Mouse (Mus musculus) lung, embryonic 14.5 days (tissue): Measurements from ENCODE around the gene Prkar2b. TPM values are rescaled to one million over a fixed set of nuclear protein-coding genes. Genes with fewer than 3 reads are reported as not detected.

ENCODE experiments used
- ATAC-seq: fragments of 200-750 bp; cut with Nextera tagmentation; 2 replicates; pipeline ENCODE4 v1.8.0; 2017; ENCODE audit warnings: mild to moderate bottlenecking, moderate TSS enrichment, moderate library complexity; ENCODE audit not compliant: insufficient read depth
- DNase-seq: peaks from one replicate; pipeline ENCODE4 v3.0.0-alpha.2; 2015
- H3K27ac ChIP-seq: fragments of 300-500 bp; sonication (generic); 2 replicates; pipeline ENCODE4 v1.5.1; 2014; ENCODE audit warnings: low read depth, mild to moderate bottlenecking, moderate library complexity
- H3K27me3 ChIP-seq: fragments of 300-500 bp; sonication (generic); 2 replicates; pipeline ENCODE4 v1.6.1; 2014; ENCODE audit warnings: low read length, control low read depth; ENCODE audit not compliant: insufficient read depth
- H3K36me3 ChIP-seq: fragments of 300-500 bp; sonication (generic); 2 replicates; pipeline ENCODE4 v1.6.1; 2014; ENCODE audit warnings: control low read depth; ENCODE audit not compliant: insufficient read depth
- H3K4me1 ChIP-seq: fragments of 300-500 bp; sonication (generic); 2 replicates; pipeline ENCODE4 v1.6.1; 2014; ENCODE audit warnings: antibody characterized with exemption, control low read depth; ENCODE audit not compliant: insufficient read depth
- H3K4me2 ChIP-seq: fragments of 300-500 bp; sonication (generic); 2 replicates; pipeline ENCODE4 v1.6.1; 2014; ENCODE audit warnings: mild to moderate bottlenecking
- H3K4me3 ChIP-seq: fragments of 300-500 bp; sonication (generic); 2 replicates; pipeline ENCODE4 v1.5.1; 2014; ENCODE audit warnings: low read depth, low read length
- H3K9ac ChIP-seq: fragments of 300-500 bp; sonication (generic); 2 replicates; pipeline ENCODE4 v1.6.1; 2014
- H3K9me3 ChIP-seq: fragments of 300-500 bp; sonication (generic); 2 replicates; pipeline ENCODE4 v1.6.1; 2016; ENCODE audit warnings: low read depth, low read length, control low read depth
- CTCF ChIP-seq: IDR thresholded peaks from 2 replicates; pipeline ENCODE4 v1.5.1; 2016; ENCODE audit warnings: antibody characterized with exemption, low read depth
- WGBS: fragments of 180-500 bp; shearing (Covaris S2); extraction: QIAGEN DNeasy Blood & Tissue Kit; methylation state at CpG from one replicate; pipeline ENCODE4 v1.1.7; 2014; 5-methylcytosine and 5-hydroxymethylcytosine counted together
- polyA plus RNA-seq: library from polyadenylated mRNA; unstranded; fragments of >200 nt; fragmentation: Nextera tagmentation; extraction: Ambion mirVana; gene quantifications from 2 replicates; pipeline ENCODE4 v1.2.1, GENCODE M21; 2014

The Prkar2b gene
- polyA plus RNA-seq, 1 experiment from 2014 or later: 31.6 TPM

DNA sequence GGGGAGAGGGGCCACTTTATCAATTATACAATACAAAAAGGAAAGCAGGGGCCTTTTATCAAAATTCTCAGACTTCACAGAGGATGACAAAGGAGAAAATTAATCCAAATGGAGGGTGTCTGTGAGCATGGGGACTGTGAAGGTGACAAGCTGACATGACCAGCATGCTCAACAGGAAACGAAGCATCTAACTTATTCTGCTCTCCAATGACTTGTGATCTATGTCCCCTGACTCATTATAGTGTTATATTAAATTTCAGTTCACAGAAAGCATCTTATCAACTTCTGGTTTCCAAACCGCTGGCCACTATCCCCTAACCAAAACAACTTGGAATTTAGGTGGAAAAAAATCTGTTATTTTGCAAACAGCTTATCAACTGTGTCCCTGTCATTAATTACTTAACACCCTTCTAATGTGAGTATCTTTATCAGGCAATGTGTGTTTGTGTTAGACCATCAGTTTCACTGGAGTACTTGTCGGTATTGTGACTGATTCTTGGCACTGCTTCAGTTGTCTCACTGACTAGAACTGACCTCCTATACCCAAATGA lies 63.7 kb downstream of the Prkar2b start:
- WGBS: 29% methylated on average over 3 of the region's 3 CpGs
- Histone ChIP-seq H3K9me3 (no peaks in the 10 kb centered on the region), H3K4me2 (no peak overlapping the region), H3K9ac (no peak overlapping the region), H3K4me1 (no peaks in the 10 kb centered on the region), H3K4me3 (no peak overlapping the region), H3K36me3 (no peaks in the 10 kb centered on the region), H3K27me3 (no peaks in the 10 kb centered on the region), H3K27ac (no peak overlapping the region)
- DNase-seq (peak; percentile 18), ATAC-seq (peak; percentile 59; the same call in 1 of the 2 replicates)
- TF ChIP-seq CTCF: no peak

DNA sequence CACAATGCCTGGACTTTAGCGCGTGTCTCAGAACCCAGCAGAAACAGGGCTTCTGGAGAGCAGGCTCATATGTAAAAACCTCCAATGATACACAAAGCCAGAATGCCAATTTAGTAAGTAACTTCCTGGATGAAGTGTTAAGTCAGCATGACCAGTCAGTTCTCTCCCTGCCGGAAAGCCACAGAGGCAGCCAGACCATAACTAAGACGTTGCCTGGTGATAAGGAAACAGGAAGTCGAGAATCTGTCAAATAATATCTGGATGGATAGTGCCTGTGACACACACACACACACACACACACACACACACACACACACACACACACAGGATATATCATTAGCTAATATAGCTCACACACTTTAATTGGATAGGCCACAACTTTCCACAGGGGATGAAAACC lies 64.2 kb downstream of the Prkar2b start:
- Histone ChIP-seq H3K27me3 (no peaks in the 10 kb centered on the region), H3K4me3 (no peak overlapping the region), H3K4me2 (no peak overlapping the region), H3K36me3 (no peaks in the 10 kb centered on the region), H3K9me3 (no peaks in the 10 kb centered on the region), H3K4me1 (no peaks in the 10 kb centered on the region), H3K9ac (no peak overlapping the region), H3K27ac (no peak overlapping the region)
- DNase-seq (peak; percentile 74), ATAC-seq (peak; percentile 84; the same call in 1 of the 2 replicates)
- no peak for TF ChIP-seq CTCF
- 37% methylated on average over 5 of the region's 5 CpGs for WGBS

DNA sequence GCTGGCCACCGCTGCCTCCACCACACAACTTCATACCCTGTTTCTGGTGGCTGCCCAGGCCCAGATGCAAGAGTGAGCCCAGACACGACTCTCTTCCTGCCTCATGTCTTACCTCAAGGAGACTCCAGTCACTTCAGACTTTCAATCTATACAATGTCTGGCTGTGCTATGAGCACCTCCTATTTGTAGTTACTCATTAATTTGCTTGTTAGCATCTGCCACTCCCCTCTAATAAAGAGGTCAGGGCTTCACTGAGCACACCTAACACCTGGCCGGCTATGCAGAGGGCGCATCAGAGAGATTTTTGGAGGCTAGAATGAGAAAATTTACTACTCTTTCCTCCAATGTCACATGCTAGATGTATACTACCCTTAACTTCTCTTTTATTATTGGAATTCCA lies 70.5 kb downstream of the Prkar2b start:
- peaks cover 4% of the 10 kb centered on the region; the same call in 1 of the 2 replicates for H3K36me3 ChIP-seq
- no peak for ATAC-seq
- H3K27ac ChIP-seq: no peak overlapping the region
- no peak overlapping the region for H3K4me3 ChIP-seq
- WGBS: 87% methylated on average over 4 of the region's 4 CpGs
- no peak overlapping the region for H3K4me2 ChIP-seq
- TF ChIP-seq CTCF: no peak
- no peak for DNase-seq
- no peak overlapping the region for H3K9ac ChIP-seq
- no peaks in the 10 kb centered on the region for H3K27me3 ChIP-seq
- H3K4me1 ChIP-seq: no peaks in the 10 kb centered on the region
- no peaks in the 10 kb centered on the region for H3K9me3 ChIP-seq

DNA sequence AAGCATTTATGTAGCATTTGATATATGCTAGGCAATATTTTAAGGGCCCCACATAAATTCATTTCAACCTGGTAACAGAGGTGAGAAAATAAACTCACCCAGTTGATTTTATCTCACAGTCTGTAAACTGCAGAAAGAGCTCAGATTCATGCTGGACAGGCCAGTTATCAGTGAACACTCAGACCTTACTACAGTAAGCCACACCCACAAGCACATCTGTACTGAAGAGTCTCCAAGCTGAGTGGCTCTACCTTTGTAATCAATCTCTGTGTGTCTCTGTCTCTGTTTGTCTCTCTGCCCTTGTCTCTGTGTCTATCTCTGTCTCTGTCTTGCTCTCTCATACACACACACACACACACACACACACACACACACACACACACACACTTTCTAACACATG lies 71.4 kb downstream of the Prkar2b start:
- DNase-seq (no peak), ATAC-seq (no peak)
- Histone ChIP-seq H3K27ac (no peak overlapping the region), H3K36me3 (peaks cover 4% of the 10 kb centered on the region; the same call in 1 of the 2 replicates), H3K9me3 (no peaks in the 10 kb centered on the region), H3K27me3 (no peaks in the 10 kb centered on the region), H3K9ac (no peak overlapping the region), H3K4me3 (no peak overlapping the region), H3K4me1 (no peaks in the 10 kb centered on the region), H3K4me2 (no peak overlapping the region)
- no peak for TF ChIP-seq CTCF

DNA sequence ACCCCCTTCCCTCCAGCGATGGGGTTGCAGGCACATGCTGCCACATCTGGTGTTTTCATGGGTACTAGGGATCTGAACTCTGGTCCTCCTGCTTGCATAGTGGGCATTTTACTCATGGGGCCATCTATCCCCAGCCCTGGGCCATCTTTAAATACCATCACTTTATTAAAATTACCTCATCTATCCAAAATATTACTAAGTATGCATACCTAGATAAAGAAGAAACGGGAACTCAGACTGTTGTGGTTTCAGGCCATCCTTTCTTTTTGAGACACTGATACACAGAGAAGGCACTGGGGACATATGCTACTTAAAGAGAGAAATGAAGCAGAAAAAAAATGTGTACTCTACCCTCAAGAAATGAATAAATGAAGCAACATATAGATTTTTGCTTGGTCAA lies 74.6 kb downstream of the Prkar2b start:
- Histone ChIP-seq H3K9ac (no peak overlapping the region), H3K9me3 (no peaks in the 10 kb centered on the region), H3K4me1 (no peaks in the 10 kb centered on the region), H3K4me2 (no peak overlapping the region), H3K36me3 (peaks cover 4% of the 10 kb centered on the region; the same call in 1 of the 2 replicates), H3K27ac (no peak overlapping the region), H3K27me3 (no peaks in the 10 kb centered on the region), H3K4me3 (no peak overlapping the region)
- WGBS: 91% methylated on average over 2 of the region's 2 CpGs
- DNase-seq (no peak), ATAC-seq (no peak)
- no peak for TF ChIP-seq CTCF

DNA sequence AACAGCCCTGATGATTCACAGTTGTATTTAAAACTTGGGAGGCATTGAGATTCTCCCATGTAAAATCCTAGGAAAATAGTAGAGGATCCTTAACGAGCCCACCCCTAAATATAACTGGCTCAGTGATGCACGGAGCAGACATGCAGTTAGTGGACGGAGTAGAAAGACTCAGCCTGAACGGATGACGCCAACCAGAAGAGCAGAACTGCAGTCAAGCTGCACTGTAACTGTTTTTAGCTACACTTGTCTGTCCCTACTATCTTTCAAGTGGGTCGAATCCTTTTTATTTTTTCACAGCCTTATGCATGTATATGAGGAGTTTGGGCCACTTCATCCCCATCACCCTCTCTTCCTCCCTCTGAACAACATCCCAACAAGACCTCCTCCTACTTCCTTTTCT lies 75.4 kb downstream of the Prkar2b start:
- Histone ChIP-seq H3K9ac (no peak overlapping the region), H3K27ac (no peak overlapping the region), H3K4me1 (no peaks in the 10 kb centered on the region), H3K4me2 (no peak overlapping the region), H3K27me3 (no peaks in the 10 kb centered on the region), H3K36me3 (peaks cover 4% of the 10 kb centered on the region; the same call in 1 of the 2 replicates), H3K9me3 (no peaks in the 10 kb centered on the region), H3K4me3 (no peak overlapping the region)
- DNase-seq: no peak
- TF ChIP-seq CTCF: no peak
- 94% methylated on average over 6 of the region's 6 CpGs for WGBS
- no peak for ATAC-seq

DNA sequence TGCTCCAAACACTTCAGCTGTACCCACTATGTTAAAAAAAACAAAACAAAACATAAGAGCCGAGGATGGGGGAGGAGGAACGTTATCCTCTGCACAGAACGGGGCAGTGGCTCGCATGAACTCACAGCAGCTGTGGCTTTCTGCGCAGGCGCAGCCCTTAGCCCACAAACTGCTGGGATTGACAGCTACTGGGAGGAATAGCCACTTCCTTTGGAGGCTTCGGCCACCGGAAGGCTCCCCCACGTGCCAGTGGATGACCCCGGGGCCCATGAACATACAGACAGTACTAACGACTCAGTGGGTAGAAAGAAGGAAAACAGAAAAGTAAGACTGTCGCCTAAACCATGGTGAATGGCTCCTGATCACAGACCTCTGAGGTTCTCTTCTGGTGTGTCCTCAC lies 76.4 kb downstream of the Prkar2b start:
- H3K4me2 ChIP-seq: no peak overlapping the region
- H3K27ac ChIP-seq: no peak overlapping the region
- H3K4me1 ChIP-seq: no peaks in the 10 kb centered on the region
- DNase-seq: peak; percentile 13
- H3K36me3 ChIP-seq: peaks cover 4% of the 10 kb centered on the region; the same call in 1 of the 2 replicates
- no peak overlapping the region for H3K9ac ChIP-seq
- ATAC-seq: no peak
- H3K27me3 ChIP-seq: no peaks in the 10 kb centered on the region
- 59% methylated on average over 12 of the region's 12 CpGs for WGBS
- no peak for TF ChIP-seq CTCF
- no peak overlapping the region for H3K4me3 ChIP-seq
- H3K9me3 ChIP-seq: no peaks in the 10 kb centered on the region
